Mouse (Mus musculus): ENCODE data around the gene Notch3. TPM values are rescaled to one million over a fixed set of nuclear protein-coding genes. Genes with fewer than 3 reads are reported as not detected.

Notch3 gene
- polyA plus RNA-seq, 1 experiment from 2014 or later = 7.2 TPM

- Histone ChIP-seq H3K27ac (ENCODE audit: low read depth, low read length) (no peak overlapping the region), H3K4me2 (ENCODE audit: low read length) (no peak overlapping the region), H3K4me3 (ENCODE audit: low read length) (no peak overlapping the region), H3K4me1 (ENCODE audit: control insufficient read depth, insufficient read depth, low read depth, low read length) (peaks cover 18% of the 10 kb centered on the region), H3K9me3 (ENCODE audit: control insufficient read depth, low read length) (no peaks in the 10 kb centered on the region), H3K9ac (ENCODE audit: low read depth, low read length) (no peak overlapping the region), H3K27me3 (replicated peaks; ENCODE audit: control insufficient read depth, insufficient read depth, low read length) (no peaks in the 10 kb centered on the region), H3K36me3 (ENCODE audit: control insufficient read depth, insufficient read depth, low read length) (no peaks in the 10 kb centered on the region)
- WGBS = 75% methylated on average over 4 of the region's 4 CpGs
- ATAC-seq = no peak
Observed at GRCm38 (mm10) chr17:32160882-32161281, 5.8 kb downstream of the Notch3 start.

- no peaks in the 10 kb centered on the region for H3K27me3 ChIP-seq (replicated peaks; ENCODE audit: control insufficient read depth, insufficient read depth, low read length)
- no peak overlapping the region for H3K4me2 ChIP-seq (ENCODE audit: low read length)
- peaks cover 10% of the 10 kb centered on the region for H3K4me1 ChIP-seq (ENCODE audit: control insufficient read depth, insufficient read depth, low read depth, low read length)
- H3K9ac ChIP-seq (ENCODE audit: low read depth, low read length) = no peak overlapping the region
- H3K27ac ChIP-seq (ENCODE audit: low read depth, low read length) = no peak overlapping the region
- no peaks in the 10 kb centered on the region for H3K36me3 ChIP-seq (ENCODE audit: control insufficient read depth, insufficient read depth, low read length)
- WGBS = 90% methylated on average over 13 of the region's 13 CpGs
- ATAC-seq = no peak
- H3K9me3 ChIP-seq (ENCODE audit: control insufficient read depth, low read length) = no peaks in the 10 kb centered on the region
- H3K4me3 ChIP-seq (ENCODE audit: low read length) = no peak overlapping the region
Observed at GRCm38 (mm10) chr17:32158841-32159240, 7.8 kb downstream of the Notch3 start.

GRCm38 (mm10) chr17:32146718-32147117, 19.9 kb downstream of the Notch3 start:
- Histone ChIP-seq H3K9ac (ENCODE audit: low read depth, low read length) (no peak overlapping the region), H3K9me3 (ENCODE audit: control insufficient read depth, low read length) (no peaks in the 10 kb centered on the region), H3K27ac (ENCODE audit: low read depth, low read length) (peak overlapping the region; percentile 54), H3K36me3 (ENCODE audit: control insufficient read depth, insufficient read depth, low read length) (no peaks in the 10 kb centered on the region), H3K27me3 (replicated peaks; ENCODE audit: control insufficient read depth, insufficient read depth, low read length) (no peaks in the 10 kb centered on the region), H3K4me1 (ENCODE audit: control insufficient read depth, insufficient read depth, low read depth, low read length) (peaks cover 6% of the 10 kb centered on the region; the same call in 1 of the 2 replicates), H3K4me3 (ENCODE audit: low read length) (no peak overlapping the region), H3K4me2 (ENCODE audit: low read length) (no peak overlapping the region)
- ATAC-seq = peak; percentile 58
- WGBS = 81% methylated on average over 8 of the region's 8 CpGs

GRCm38 (mm10) chr17:32142907-32143854, 23.5 kb downstream of the Notch3 start:
- H3K9ac ChIP-seq (ENCODE audit: low read depth, low read length) = peak overlapping the region; percentile 63
- H3K27ac ChIP-seq (ENCODE audit: low read depth, low read length) = no peak overlapping the region
- no peaks in the 10 kb centered on the region for H3K27me3 ChIP-seq (replicated peaks; ENCODE audit: control insufficient read depth, insufficient read depth, low read length)
- H3K9me3 ChIP-seq (ENCODE audit: control insufficient read depth, low read length) = no peaks in the 10 kb centered on the region
- peak overlapping the region; percentile 62 for H3K4me2 ChIP-seq (ENCODE audit: low read length)
- ATAC-seq = peak; percentile 70
- H3K4me1 ChIP-seq (ENCODE audit: control insufficient read depth, insufficient read depth, low read depth, low read length) = peaks cover 6% of the 10 kb centered on the region; the same call in 1 of the 2 replicates
- peak overlapping the region; percentile 41 for H3K4me3 ChIP-seq (ENCODE audit: low read length)
- H3K36me3 ChIP-seq (ENCODE audit: control insufficient read depth, insufficient read depth, low read length) = 0 out of 2 replicates have a peak, but pooled peaks cover 2% of the 10 kb centered on the region
- WGBS = 19% methylated on average over 39 of the region's 39 CpGs

- no peak overlapping the region for H3K27ac ChIP-seq (ENCODE audit: low read depth, low read length)
- no peaks in the 10 kb centered on the region for H3K9me3 ChIP-seq (ENCODE audit: control insufficient read depth, low read length)
- H3K36me3 ChIP-seq (ENCODE audit: control insufficient read depth, insufficient read depth, low read length) = 0 out of 2 replicates have a peak, but pooled peaks cover 2% of the 10 kb centered on the region
- peaks cover 6% of the 10 kb centered on the region; the same call in 1 of the 2 replicates for H3K4me1 ChIP-seq (ENCODE audit: control insufficient read depth, insufficient read depth, low read depth, low read length)
- H3K27me3 ChIP-seq (replicated peaks; ENCODE audit: control insufficient read depth, insufficient read depth, low read length) = no peaks in the 10 kb centered on the region
- no peak overlapping the region for H3K9ac ChIP-seq (ENCODE audit: low read depth, low read length)
- 100% methylated on average over 1 of the region's 1 CpGs for WGBS
- ATAC-seq = no peak
- no peak overlapping the region for H3K4me3 ChIP-seq (ENCODE audit: low read length)
- no peak overlapping the region for H3K4me2 ChIP-seq (ENCODE audit: low read length)
Observed at GRCm38 (mm10) chr17:32142234-32142633, 24.4 kb downstream of the Notch3 start.

GRCm38 (mm10) chr17:32133375-32133774, 33.3 kb downstream of the Notch3 start:
- Histone ChIP-seq H3K27ac (ENCODE audit: low read depth, low read length) (no peak overlapping the region), H3K9ac (ENCODE audit: low read depth, low read length) (no peak overlapping the region), H3K4me1 (ENCODE audit: control insufficient read depth, insufficient read depth, low read depth, low read length) (no peaks in the 10 kb centered on the region), H3K4me3 (ENCODE audit: low read length) (no peak overlapping the region), H3K36me3 (ENCODE audit: control insufficient read depth, insufficient read depth, low read length) (0 out of 2 replicates have a peak, but pooled peaks cover 2% of the 10 kb centered on the region), H3K27me3 (replicated peaks; ENCODE audit: control insufficient read depth, insufficient read depth, low read length) (no peaks in the 10 kb centered on the region), H3K9me3 (ENCODE audit: control insufficient read depth, low read length) (no peaks in the 10 kb centered on the region), H3K4me2 (ENCODE audit: low read length) (no peak overlapping the region)
- WGBS = 90% methylated on average over 16 of the region's 16 CpGs
- no peak; the same call in 1 of the 2 replicates for ATAC-seq

- WGBS = 93% methylated on average over 11 of the region's 11 CpGs
- no peaks in the 10 kb centered on the region for H3K4me1 ChIP-seq (ENCODE audit: control insufficient read depth, insufficient read depth, low read depth, low read length)
- H3K27ac ChIP-seq (ENCODE audit: low read depth, low read length) = no peak overlapping the region
- no peaks in the 10 kb centered on the region for H3K9me3 ChIP-seq (ENCODE audit: control insufficient read depth, low read length)
- H3K4me2 ChIP-seq (ENCODE audit: low read length) = no peak overlapping the region
- no peak overlapping the region for H3K4me3 ChIP-seq (ENCODE audit: low read length)
- 0 out of 2 replicates have a peak, but pooled peaks cover 2% of the 10 kb centered on the region for H3K36me3 ChIP-seq (ENCODE audit: control insufficient read depth, insufficient read depth, low read length)
- no peaks in the 10 kb centered on the region for H3K27me3 ChIP-seq (replicated peaks; ENCODE audit: control insufficient read depth, insufficient read depth, low read length)
- no peak overlapping the region for H3K9ac ChIP-seq (ENCODE audit: low read depth, low read length)
- no peak for ATAC-seq
Observed at GRCm38 (mm10) chr17:32132087-32132486, 34.6 kb downstream of the Notch3 start.

GRCm38 (mm10) chr17:32130506-32130905, 36.1 kb downstream of the Notch3 start:
- H3K27me3 ChIP-seq (replicated peaks; ENCODE audit: control insufficient read depth, insufficient read depth, low read length) = no peaks in the 10 kb centered on the region
- H3K9ac ChIP-seq (ENCODE audit: low read depth, low read length) = no peak overlapping the region
- WGBS = 84% methylated on average over 9 of the region's 9 CpGs
- H3K4me1 ChIP-seq (ENCODE audit: control insufficient read depth, insufficient read depth, low read depth, low read length) = no peaks in the 10 kb centered on the region
- no peaks in the 10 kb centered on the region for H3K9me3 ChIP-seq (ENCODE audit: control insufficient read depth, low read length)
- H3K27ac ChIP-seq (ENCODE audit: low read depth, low read length) = no peak overlapping the region
- 0 out of 2 replicates have a peak, but pooled peaks cover 2% of the 10 kb centered on the region for H3K36me3 ChIP-seq (ENCODE audit: control insufficient read depth, insufficient read depth, low read length)
- no peak overlapping the region for H3K4me2 ChIP-seq (ENCODE audit: low read length)
- H3K4me3 ChIP-seq (ENCODE audit: low read length) = no peak overlapping the region
- ATAC-seq = no peak

GRCm38 (mm10) chr17:32127195-32127594, 39.5 kb downstream of the Notch3 start:
- no peak overlapping the region for H3K27ac ChIP-seq (ENCODE audit: low read depth, low read length)
- H3K36me3 ChIP-seq (ENCODE audit: control insufficient read depth, insufficient read depth, low read length) = 0 out of 2 replicates have a peak, but pooled peaks cover 2% of the 10 kb centered on the region
- H3K27me3 ChIP-seq (replicated peaks; ENCODE audit: control insufficient read depth, insufficient read depth, low read length) = no peaks in the 10 kb centered on the region
- no peak for ATAC-seq
- no peak overlapping the region for H3K4me3 ChIP-seq (ENCODE audit: low read length)
- H3K4me1 ChIP-seq (ENCODE audit: control insufficient read depth, insufficient read depth, low read depth, low read length) = no peaks in the 10 kb centered on the region
- H3K4me2 ChIP-seq (ENCODE audit: low read length) = no peak overlapping the region
- 100% methylated on average over 2 of the region's 2 CpGs for WGBS
- no peak overlapping the region for H3K9ac ChIP-seq (ENCODE audit: low read depth, low read length)
- no peaks in the 10 kb centered on the region for H3K9me3 ChIP-seq (ENCODE audit: control insufficient read depth, low read length)

Measured in hindbrain, embryonic 16.5 days (tissue).